Mouse (Mus musculus) spleen, postnatal 36 days (tissue): ENCODE measurements around the gene Cyp4f13.

ENCODE experiments used
- DNase-seq, 2 experiments: peaks; one replicate each; pipeline ENCODE4 v3.0.0; 2022; ENCODE audit warnings: low spot score in 2 of 2, mixed read lengths in 1 of 2

Cyp4f13 gene

GRCm38 (mm10) chr17:32906172-32906571, 41.0 kb downstream of the Cyp4f13 start:
- DNase-seq: no peak

- peak in 1 of 2 experiments; percentile 28 for DNase-seq
These were observed 42.0 kb downstream of the Cyp4f13 start for GRCm38 (mm10) chr17:32905239-32905638.

- no peak for DNase-seq
These were observed 42.8 kb downstream of the Cyp4f13 start for GRCm38 (mm10) chr17:32904414-32904813.

- DNase-seq: no peak
These were observed 45.3 kb downstream of the Cyp4f13 start for GRCm38 (mm10) chr17:32901751-32902525.

GRCm38 (mm10) chr17:32895421-32895820, 51.8 kb downstream of the Cyp4f13 start:
- peak; percentile 18 to 34 for DNase-seq

GRCm38 (mm10) chr17:32893901-32894300, 53.3 kb downstream of the Cyp4f13 start:
- no peak for DNase-seq

GRCm38 (mm10) chr17:32891239-32892180, 55.7 kb downstream of the Cyp4f13 start, which contains the start of gene Zfp870:
Zfp870 (minus strand) TSS chr17:32891642.
- peak; percentile 82 to 85 for DNase-seq

GRCm38 (mm10) chr17:32890852-32891238, 56.4 kb downstream of the Cyp4f13 start:
- DNase-seq: no peak

GRCm38 (mm10) chr17:32889611-32890010, 57.6 kb downstream of the Cyp4f13 start:
- no peak for DNase-seq

GRCm38 (mm10) chr17:32880320-32881218, 66.6 kb downstream of the Cyp4f13 start:
- no peak for DNase-seq

- no peak for DNase-seq
These were observed 68.4 kb downstream of the Cyp4f13 start for GRCm38 (mm10) chr17:32878773-32879172.

GRCm38 (mm10) chr17:32877471-32878171, 69.6 kb downstream of the Cyp4f13 start:
- no peak for DNase-seq
